In genomic region chr3:53376864-53377447, GRCm38 (mm10) we compare ENCODE assay signal across 12 mouse cellular contexts.
DNase-seq lines count a peak whose midpoint lies in the region; ATAC-seq lines count a peak whose summit lies in the region.
"Had no signal": no experiment of that assay in that cellular context is flagged by ENCODE, and none has a peak within 500 bp of the region (broad histone marks: within the 10 kb centered on the region; RNA-seq: fewer than 3 reads in every experiment).

No protein-coding gene starts in this region.

- H3K4me2 ChIP-seq in midbrain, embryonic 15.5 days = no peak overlapping the region
- H3K4me2 ChIP-seq: heart, embryonic 13.5 days; neural tube, embryonic 12.5 days had no signal

- DNase-seq in frontal cortex, postnatal 14 days (ENCODE audit: low spot score in 2 of 2) = peak; percentile 32 to 60
- peak; percentile 10 to 65 for DNase-seq in left cerebral cortex, adult 8-10 months (ENCODE audit: low spot score in 2 of 2)
- peak; percentile 61 for DNase-seq in telencephalon, adult 2 months (ENCODE audit: low read depth, low spot score)
- DNase-seq in retina, embryonic 14.5 days (ENCODE audit: low spot score) = no peak
- DNase-seq in thymus, postnatal 10 days (ENCODE audit: low spot score in 2 of 2) = no peak
- DNase-seq: lung, postnatal 36 days; spleen, adult 18-20 months had no signal

- ATAC-seq in megakaryocyte, adult 5-6 weeks (ENCODE audit: poor library complexity, severe bottlenecking) = no peak
- ATAC-seq in midbrain, embryonic 15.5 days (replicated peaks) = no peak

- no peak overlapping the region for H3K9ac ChIP-seq in midbrain, embryonic 15.5 days
- H3K9ac ChIP-seq: heart, embryonic 13.5 days; neural tube, embryonic 12.5 days had no signal

- 85% methylated on average over 3 of the region's 3 CpGs for WGBS in midbrain, embryonic 15.5 days

- no peaks in the 10 kb centered on the region for H3K4me1 ChIP-seq in megakaryocyte, embryonic 14.5 days
- no peaks in the 10 kb centered on the region for H3K4me1 ChIP-seq in midbrain, embryonic 15.5 days

- H3K36me3 ChIP-seq in megakaryocyte, embryonic 14.5 days (replicated peaks; ENCODE audit: low read length) = no peaks in the 10 kb centered on the region
- H3K36me3 ChIP-seq in midbrain, embryonic 15.5 days (replicated peaks) = no peaks in the 10 kb centered on the region
- H3K36me3 ChIP-seq: heart, embryonic 13.5 days; neural tube, embryonic 12.5 days had no signal

- no peak overlapping the region for H3K27ac ChIP-seq in midbrain, embryonic 15.5 days
- H3K27ac ChIP-seq: heart, embryonic 13.5 days; neural tube, embryonic 12.5 days had no signal

- H3K27me3 ChIP-seq in megakaryocyte, embryonic 14.5 days (replicated peaks) = peaks cover 3% of the 10 kb centered on the region
- no peaks in the 10 kb centered on the region for H3K27me3 ChIP-seq in midbrain, embryonic 15.5 days (replicated peaks)
- H3K27me3 ChIP-seq: heart, embryonic 13.5 days; neural tube, embryonic 12.5 days had no signal

- H3K4me3 ChIP-seq in megakaryocyte, embryonic 14.5 days (replicated peaks) = peak overlapping the region; percentile 38
- H3K4me3 ChIP-seq in midbrain, embryonic 15.5 days = no peak overlapping the region
- H3K4me3 ChIP-seq: heart, embryonic 13.5 days; neural tube, embryonic 12.5 days had no signal

- H3K9me3 ChIP-seq in megakaryocyte, embryonic 14.5 days = no peaks in the 10 kb centered on the region
- no peaks in the 10 kb centered on the region for H3K9me3 ChIP-seq in midbrain, embryonic 15.5 days
- H3K9me3 ChIP-seq: heart, embryonic 13.5 days; neural tube, embryonic 12.5 days had no signal

Comparison
In these comparisons a context has a peak if more than half of its experiments do, and no peak if none do; other contexts are left out.
1. DNase-seq: peak in frontal cortex, postnatal 14 days (2 of 2), left cerebral cortex, adult 8-10 months (2 of 2) and telencephalon, adult 2 months (single experiment); none in retina, embryonic 14.5 days (single experiment) and thymus, postnatal 10 days (0 of 2).